8 mouse cellular contexts compared by ENCODE assay signal in genomic region chr7:30563117-30563905, GRCm38 (mm10). TPM values are rescaled to one million over a fixed set of nuclear protein-coding genes. Genes with fewer than 3 reads are reported as not detected.
DNase-seq lines count a peak whose midpoint lies in the region; ATAC-seq and TF ChIP-seq lines count a peak whose summit lies in the region.

U2af1l4 (plus strand) TSS chr7:30563301.
Gm49396 (plus strand) TSS chr7:30563344.
Psenen (minus strand) TSS chr7:30563627.

- peak within 1 kb of the TSS; percentile 83 for H3K4me2 ChIP-seq in forebrain, postnatal 0 days (ENCODE audit: low read depth)
- H3K4me2 ChIP-seq in lung, embryonic 15.5 days, result peak within 1 kb of the TSS; percentile 79

- no peaks in the 10 kb centered on the region for H3K27me3 ChIP-seq in MEL (ENCODE audit: control insufficient read depth in 1 of 2, insufficient read depth in 2 of 2, low read length in 2 of 2)
- H3K27me3 ChIP-seq in cerebellum, adult 2 months (ENCODE audit: control insufficient read depth, insufficient read depth, low read length), result no peaks in the 10 kb centered on the region
- H3K27me3 ChIP-seq in forebrain, postnatal 0 days (ENCODE audit: insufficient read depth, low read length), result no peaks in the 10 kb centered on the region
- no peaks in the 10 kb centered on the region for H3K27me3 ChIP-seq in lung, embryonic 15.5 days

- TF ChIP-seq POLR2A in MEL (IDR thresholded peaks at IDR 0.05; ENCODE audit: control insufficient read depth in 1 of 2, insufficient read depth in 1 of 2, low read depth in 1 of 2, low read length in 2 of 2, poor library complexity in 1 of 2), result peak in 1 of 2 experiments; percentile 50; a peak in 3 of 4 replicates
- TF ChIP-seq POLR2A in cerebellum, adult 2 months (IDR thresholded peaks at IDR 0.05; ENCODE audit: borderline replicate concordance, insufficient read depth, low read length), result peak; percentile 61; the same call in 1 of the 2 replicates

- no peaks in the 10 kb centered on the region for H3K9me3 ChIP-seq in MEL (replicated peaks; ENCODE audit: insufficient read depth, low read length)
- H3K9me3 ChIP-seq in forebrain, postnatal 0 days (ENCODE audit: low read length), result no peaks in the 10 kb centered on the region
- no peaks in the 10 kb centered on the region for H3K9me3 ChIP-seq in lung, embryonic 15.5 days

- peaks cover 2 to 15% of the 10 kb centered on the region in 2 experiments; a peak in 2 of 4 replicates for H3K4me1 ChIP-seq in MEL (ENCODE audit: control insufficient read depth in 1 of 2, insufficient read depth in 2 of 2, low read length in 2 of 2)
- peaks cover 6% of the 10 kb centered on the region for H3K4me1 ChIP-seq in cerebellum, adult 2 months (ENCODE audit: control insufficient read depth, insufficient read depth, low read length)
- H3K4me1 ChIP-seq in forebrain, postnatal 0 days (ENCODE audit: insufficient read depth), result peaks cover 10% of the 10 kb centered on the region
- peaks cover 28% of the 10 kb centered on the region for H3K4me1 ChIP-seq in lung, embryonic 15.5 days

- peak within 1 kb of the TSS; percentile 94 for H3K9ac ChIP-seq in MEL (ENCODE audit: control insufficient read depth, low read depth, low read length, poor library complexity, severe bottlenecking)
- peak within 1 kb of the TSS; percentile 83 for H3K9ac ChIP-seq in forebrain, postnatal 0 days
- peak within 1 kb of the TSS; percentile 88 for H3K9ac ChIP-seq in lung, embryonic 15.5 days

- ATAC-seq in forebrain, postnatal 0 days, result peak; percentile 93
- peak; percentile 88 for ATAC-seq in lung, embryonic 15.5 days (ENCODE audit: borderline replicate concordance, extremely low read depth, low FRiP score, low TSS enrichment)

- H3K4me3 ChIP-seq in MEL (ENCODE audit: control insufficient read depth in 1 of 2, insufficient read depth in 1 of 2, low read depth in 2 of 2, low read length in 2 of 2), result peak within 1 kb of the TSS; percentile 82 to 84
- peak within 1 kb of the TSS; percentile 88 for H3K4me3 ChIP-seq in cerebellum, adult 2 months (replicated peaks; ENCODE audit: insufficient read depth, low read depth, low read length)
- peak within 1 kb of the TSS; percentile 83 for H3K4me3 ChIP-seq in forebrain, postnatal 0 days (ENCODE audit: low read depth, low read length)
- H3K4me3 ChIP-seq in lung, embryonic 15.5 days, result peak within 1 kb of the TSS; percentile 91

- under 1% methylated on average over 45 of the region's 45 CpGs for WGBS in cerebellum, adult 2 months
- 2% methylated on average over 45 of the region's 45 CpGs for WGBS in forebrain, postnatal 0 days
- WGBS in lung, embryonic 15.5 days, result under 1% methylated on average over 45 of the region's 45 CpGs

- no peak for TF ChIP-seq RAD21 in MEL (IDR thresholded peaks at IDR 0.05; ENCODE audit: low read depth, low read length)

- TF ChIP-seq EP300 in MEL (IDR thresholded peaks at IDR 0.05; ENCODE audit: low read depth in 1 of 2, low read length in 2 of 2), result 0 out of 4 replicates have a peak, but pooled peaks of 1 of the 2 experiments have one; percentile 33

- peak within 1 kb of the TSS; percentile 89 for H3K27ac ChIP-seq in MEL (ENCODE audit: control insufficient read depth, low read depth, low read length)
- peak within 1 kb of the TSS; percentile 83 for H3K27ac ChIP-seq in cerebellum, adult 2 months (ENCODE audit: insufficient read depth, low read length)
- H3K27ac ChIP-seq in forebrain, postnatal 0 days (ENCODE audit: low read depth, low read length), result peak within 1 kb of the TSS; percentile 91
- H3K27ac ChIP-seq in lung, embryonic 15.5 days, result peak within 1 kb of the TSS; percentile 98

- peaks cover 17% of the 10 kb centered on the region for H3K79me2 ChIP-seq in MEL (ENCODE audit: control insufficient read depth, insufficient read depth, low read length, poor library complexity)

- peak; percentile 98 for DNase-seq in MEL (ENCODE audit: low read depth, low spot score)
- DNase-seq in cerebellum, adult 2 months, result peak; percentile 95 to 98
- peak; percentile 99 for DNase-seq in forebrain, postnatal 0 days
- peak; percentile 97 for DNase-seq in heart, postnatal 4 days
- peak; percentile 96 for DNase-seq in layer of hippocampus, adult 8-10 months (ENCODE audit: low spot score in 2 of 2)
- peak; percentile 96 for DNase-seq in ovary, adult 18-20 months (ENCODE audit: low spot score)
- DNase-seq in thymus, postnatal 0 days (ENCODE audit: low spot score), result peak; percentile 98

- no peak for TF ChIP-seq CTCF in MEL (IDR thresholded peaks at IDR 0.05 in 2 of 3, conservative IDR thresholded peaks at IDR 0.05 in 1 of 3; ENCODE audit: control insufficient read depth in 1 of 3, insufficient read depth in 1 of 3, low read depth in 2 of 3, low read length in 3 of 3, poor library complexity in 1 of 3, severe bottlenecking in 1 of 3)
- no peak for TF ChIP-seq CTCF in cerebellum, adult 2 months (IDR thresholded peaks at IDR 0.05; ENCODE audit: borderline replicate concordance, insufficient read depth, low read depth, low read length)
- TF ChIP-seq CTCF in forebrain, postnatal 0 days (IDR thresholded peaks at IDR 0.05; ENCODE audit: low read depth), result no peak

- peaks cover 0 to 8% of the 10 kb centered on the region in 2 experiments; a peak in 2 of 4 replicates for H3K36me3 ChIP-seq in MEL (ENCODE audit: control insufficient read depth in 1 of 2, insufficient read depth in 2 of 2, low read length in 2 of 2)
- H3K36me3 ChIP-seq in forebrain, postnatal 0 days (ENCODE audit: insufficient read depth), result peaks cover 24% of the 10 kb centered on the region
- peaks cover 29% of the 10 kb centered on the region for H3K36me3 ChIP-seq in lung, embryonic 15.5 days

TF ChIP-seq in MEL, 35 proteins besides CTCF, POLR2A, EP300 and RAD21 (continues in another document):
- TF ChIP-seq MAX (IDR thresholded peaks at IDR 0.05; ENCODE audit: low read length) (peak; percentile 92), CHD1 (IDR thresholded peaks at IDR 0.05; ENCODE audit: low read depth, low read length) (peak; percentile 97), USF1 (IDR thresholded peaks at IDR 0.05; ENCODE audit: low read depth, low read length) (0 out of 2 replicates have a peak, but pooled peaks have one; percentile 4), SIN3A (IDR thresholded peaks at IDR 0.05; ENCODE audit: low read length) (peak; percentile 76), MYC (IDR thresholded peaks at IDR 0.05; ENCODE audit: low read depth, low read length) (peak; percentile 76), MAZ (IDR thresholded peaks at IDR 0.05; ENCODE audit: low read depth, low read length) (peak; percentile 30), KAT2A (conservative IDR thresholded peaks at IDR 0.05; ENCODE audit: low read depth, low read length) (peak; percentile 96), TAL1 (IDR thresholded peaks at IDR 0.05; ENCODE audit: low read length) (no peak), TCF12 (IDR thresholded peaks at IDR 0.05; ENCODE audit: low read depth, low read length) (peak; percentile 57), CHD2 (IDR thresholded peaks at IDR 0.05; ENCODE audit: low read length) (peak; percentile 90), ETS1 (IDR thresholded peaks at IDR 0.05; ENCODE audit: low read depth, low read length) (0 out of 2 replicates have a peak, but pooled peaks have one; percentile 30), POLR2AphosphoS2 (IDR thresholded peaks at IDR 0.05; ENCODE audit: low read length) (no peak), NRF1 (IDR thresholded peaks at IDR 0.05; ENCODE audit: insufficient read depth, low read depth, low read length, poor library complexity, severe bottlenecking) (peak; percentile 86), MEF2A (IDR thresholded peaks at IDR 0.05; ENCODE audit: extremely low read depth, insufficient replicate concordance, low read depth, low read length, poor library complexity, severe bottlenecking) (no peak), HCFC1 (IDR thresholded peaks at IDR 0.05; ENCODE audit: low read depth, low read length) (peak; percentile 97)

RNA-seq across cellular contexts. Expression of gene U2af1l4, which starts in this region (rescaled TPM):
- 67.2 and 74.2 TPM in 2 replicates for total RNA-seq in MEL (2012; rRNA removed)
- 10 to 100 TPM in 1 of 2 experiments, not detected in 1; 72.5 TPM for polyA plus RNA-seq in MEL (2012; ENCODE audit: insufficient read depth in 1 of 2, insufficient read length in 2 of 2, low read depth in 1 of 2, low replicate concordance in 2 of 2, missing spikeins in 1 of 2)
- polyA plus RNA-seq in cerebellum, adult 2 months (2012; rRNA removed), result 109 and 117 TPM in 2 replicates
- total RNA-seq in forebrain, postnatal 0 days (2014; rRNA removed), result 48.8 and 74.3 TPM in 2 replicates
- polyA plus RNA-seq in forebrain, postnatal 0 days (2015; fragmentation: Nextera tagmentation; extraction: Ambion mirVana), result 117 and 129 TPM in 2 replicates
- total RNA-seq in heart, postnatal 4 days (2021), result 10 to 100 TPM; 70.5 to 72.7 TPM
- total RNA-seq in layer of hippocampus, adult 8-10 months (2022), result 10 to 100 TPM; 68.2 to 81.1 (median 78.7) TPM
- 99.0 TPM in 2 replicates for polyA plus RNA-seq in lung, embryonic 15.5 days (2015; fragmentation: Nextera tagmentation; extraction: Ambion mirVana)
- 101 and 112 TPM in 2 replicates for polyA plus RNA-seq in thymus, postnatal 0 days (2015; fragmentation: Nextera tagmentation; extraction: Ambion mirVana)

RNA-seq across cellular contexts. Expression of gene Gm49396, which starts in this region (rescaled TPM):
- 1.4 and 1.9 TPM in 2 replicates for total RNA-seq in MEL (2012; rRNA removed)
- 1 to 10 TPM in 1 of 2 experiments, not detected in 1; 4.2 TPM for polyA plus RNA-seq in MEL (2012; ENCODE audit: insufficient read depth in 1 of 2, insufficient read length in 2 of 2, low read depth in 1 of 2, low replicate concordance in 2 of 2, missing spikeins in 1 of 2)
- polyA plus RNA-seq in cerebellum, adult 2 months (2012; rRNA removed), result 11.9 and 12.3 TPM in 2 replicates
- total RNA-seq in forebrain, postnatal 0 days (2014; rRNA removed), result 5.5 and 9.9 TPM in 2 replicates
- polyA plus RNA-seq in forebrain, postnatal 0 days (2015; fragmentation: Nextera tagmentation; extraction: Ambion mirVana), result 3.4 and 5.3 TPM in 2 replicates
- total RNA-seq in heart, postnatal 4 days (2021), result 1 to 10 TPM; 2.1 to 3.1 TPM
- total RNA-seq in layer of hippocampus, adult 8-10 months (2022), result 10 to 100 TPM in 2 of 4 experiments, 1 to 10 TPM in 2; 6.3 to 14.8 (median 11.1) TPM
- polyA plus RNA-seq in lung, embryonic 15.5 days (2015; fragmentation: Nextera tagmentation; extraction: Ambion mirVana), result 13.0 and 15.1 TPM in 2 replicates
- polyA plus RNA-seq in thymus, postnatal 0 days (2015; fragmentation: Nextera tagmentation; extraction: Ambion mirVana), result 8.4 and 9.8 TPM in 2 replicates

RNA-seq across cellular contexts. Expression of gene Psenen, which starts in this region (rescaled TPM):
- 43.0 and 60.8 TPM in 2 replicates for total RNA-seq in MEL (2012; rRNA removed)
- 100 to 1,000 TPM in 1 of 2 experiments, not detected in 1; 157 TPM for polyA plus RNA-seq in MEL (2012; ENCODE audit: insufficient read depth in 1 of 2, insufficient read length in 2 of 2, low read depth in 1 of 2, low replicate concordance in 2 of 2, missing spikeins in 1 of 2)
- 147 and 155 TPM in 2 replicates for polyA plus RNA-seq in cerebellum, adult 2 months (2012; rRNA removed)
- total RNA-seq in forebrain, postnatal 0 days (2014; rRNA removed), result 70.9 and 90.7 TPM in 2 replicates
- 141 and 161 TPM in 2 replicates for polyA plus RNA-seq in forebrain, postnatal 0 days (2015; fragmentation: Nextera tagmentation; extraction: Ambion mirVana)
- total RNA-seq in heart, postnatal 4 days (2021), result 10 to 100 TPM; 80.0 to 83.8 TPM
- total RNA-seq in layer of hippocampus, adult 8-10 months (2022), result 10 to 100 TPM; 85.9 to 91.0 (median 88.4) TPM
- polyA plus RNA-seq in lung, embryonic 15.5 days (2015; fragmentation: Nextera tagmentation; extraction: Ambion mirVana), result 119 and 124 TPM in 2 replicates
- 203 and 204 TPM in 2 replicates for polyA plus RNA-seq in thymus, postnatal 0 days (2015; fragmentation: Nextera tagmentation; extraction: Ambion mirVana)

Comparison
In these comparisons a context has a peak if more than half of its experiments do, and no peak if none do; other contexts are left out.
1. Peak in every context shown above with its lines: DNase-seq, ATAC-seq, H3K4me3 ChIP-seq and H3K27ac ChIP-seq.